Mouse (Mus musculus) forelimb bud, embryonic 11.5 days (tissue): Measurements from ENCODE around the gene Dip2a.

Experiments used
- DNase-seq: peaks from one replicate; pipeline ENCODE4 v3.0.0-alpha.2; 2012; ENCODE audit warnings: low read depth, low spot score

The Dip2a gene

DNA sequence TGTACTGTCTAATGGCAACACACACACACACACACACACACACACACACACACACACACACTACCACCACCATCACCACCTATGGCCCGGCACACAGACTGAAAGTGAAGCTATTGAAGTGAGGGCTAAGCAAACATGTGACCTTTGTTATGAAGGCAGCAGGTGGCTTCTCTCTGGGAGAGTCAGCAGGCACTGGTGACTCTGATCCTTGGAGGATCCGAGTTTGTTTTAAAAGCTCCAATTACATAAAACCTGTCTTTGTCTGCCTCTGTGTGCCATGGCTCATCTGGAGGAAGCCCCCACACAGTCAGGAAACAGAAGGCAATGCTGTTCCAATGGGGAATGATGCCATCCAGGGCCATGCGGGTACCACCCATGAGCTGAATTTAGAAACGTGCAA, 98.5 kb downstream of the Dip2a start:
- DNase-seq: no peak

GRCm38 (mm10) chr10:76245106-76245505, 100.0 kb downstream of the Dip2a start:
- DNase-seq: no peak

DNA sequence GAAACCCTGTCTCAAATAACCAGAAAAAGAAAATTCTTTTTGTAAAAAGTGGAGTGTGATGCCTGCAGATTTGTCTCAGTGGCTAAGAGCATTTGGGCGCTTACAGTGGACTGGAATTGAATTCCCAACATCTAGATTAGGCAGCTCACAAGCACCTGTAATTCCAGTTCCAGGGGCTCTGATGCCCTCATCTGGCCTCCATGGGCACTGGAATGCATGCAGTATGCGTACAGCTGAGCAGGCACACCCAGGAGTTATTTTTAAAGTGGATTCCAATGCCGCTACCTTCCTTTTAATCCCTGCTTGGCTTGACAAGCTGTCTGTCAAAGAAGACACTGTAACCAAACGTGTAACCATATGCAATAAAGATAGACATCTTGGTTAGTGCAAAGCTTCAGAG, 105.7 kb downstream of the Dip2a start:
- DNase-seq: no peak

- DNase-seq: peak; percentile 93
Observed at GRCm38 (mm10) chr10:76237341-76238225, 107.5 kb downstream of the Dip2a start, which contains the start of gene Prmt2. Gene Prmt2, minus strand, starts transcription at chr10:76237865.

GRCm38 (mm10) chr10:76229627-76230026, 115.5 kb downstream of the Dip2a start:
- no peak for DNase-seq

DNA sequence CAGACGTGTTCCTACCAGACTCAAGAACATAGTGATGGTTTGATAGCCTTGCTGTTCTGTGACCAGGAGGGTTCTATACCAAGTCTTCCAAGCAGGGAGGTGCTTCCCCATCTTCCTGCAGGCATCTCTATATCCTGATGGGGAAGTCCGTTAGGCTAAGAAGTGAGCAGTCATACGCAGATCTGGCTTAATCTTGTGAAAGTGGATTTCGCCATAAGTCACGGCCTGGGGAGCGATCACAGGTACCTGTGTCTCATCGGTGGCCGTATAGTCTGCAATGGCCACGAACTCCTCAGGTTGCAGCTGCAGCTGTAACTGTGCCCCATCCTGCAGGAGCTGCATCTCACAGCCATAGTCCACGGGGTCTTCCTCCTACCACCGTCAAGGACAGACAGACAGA, 119.1 kb downstream of the Dip2a start:
- no peak for DNase-seq

DNA sequence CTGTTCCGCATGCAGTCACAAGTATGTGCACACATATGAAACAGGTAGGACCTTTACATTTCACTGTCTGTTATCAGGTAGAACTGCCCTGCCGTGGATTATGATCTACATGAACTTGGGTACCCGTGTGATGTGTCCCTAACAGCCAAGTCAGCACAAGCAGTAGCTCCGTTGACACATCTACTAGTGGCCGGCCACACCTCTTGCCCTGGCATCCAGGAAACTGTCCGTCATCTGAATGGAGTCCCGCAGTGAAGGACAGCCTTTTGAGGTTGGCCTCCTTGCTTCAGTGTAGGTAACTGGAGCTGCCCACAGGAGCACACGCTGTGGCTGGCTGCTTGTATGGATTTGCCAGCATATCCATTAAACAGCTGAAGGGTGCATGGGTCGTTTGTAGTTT, 126.9 kb downstream of the Dip2a start:
- no peak for DNase-seq

DNA sequence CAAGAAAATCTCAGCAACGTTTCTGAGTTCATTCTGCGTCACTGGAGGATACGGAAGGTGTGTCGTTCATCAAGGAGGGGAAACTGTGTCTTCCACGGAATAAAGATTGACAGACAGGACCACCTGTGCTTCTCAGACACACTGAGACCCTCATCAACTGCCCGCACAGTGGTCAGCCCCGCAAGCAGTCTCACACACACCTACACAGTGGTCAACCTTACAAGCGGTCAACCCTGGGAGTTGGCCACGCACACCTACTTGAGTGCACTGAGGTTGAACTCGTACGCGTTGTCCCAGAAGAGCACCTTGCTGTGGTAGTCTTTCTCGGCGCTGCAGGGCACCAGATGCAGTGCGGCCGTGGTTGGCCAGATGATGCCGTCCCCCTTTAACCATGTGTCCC, 128.0 kb downstream of the Dip2a start:
- DNase-seq: no peak

- no peak for DNase-seq
Observed at GRCm38 (mm10) chr10:76214161-76214560, 130.9 kb downstream of the Dip2a start.

- no peak for DNase-seq
Observed at GRCm38 (mm10) chr10:76212121-76212520, 133.0 kb downstream of the Dip2a start.

DNA sequence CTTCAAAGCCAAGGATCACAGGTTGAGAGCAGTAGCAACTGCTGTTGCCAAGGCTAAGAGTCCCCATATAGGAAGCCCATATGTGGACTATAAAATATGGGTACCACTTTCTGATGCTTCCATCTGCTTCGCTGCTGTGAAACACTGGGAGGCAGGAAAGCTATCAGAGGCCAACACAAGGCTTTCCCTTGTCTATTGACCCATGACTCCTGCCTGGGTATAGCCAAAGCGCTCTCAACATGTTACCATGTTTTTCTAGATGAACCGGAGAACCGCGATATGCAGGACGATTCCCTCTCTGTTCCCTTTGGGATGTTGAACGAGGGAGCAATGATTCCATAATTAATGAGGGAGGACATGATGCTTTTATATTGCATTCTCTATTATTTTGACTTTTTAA, 134.3 kb downstream of the Dip2a start:
- DNase-seq: no peak
